Mouse (Mus musculus) forebrain, embryonic 13.5 days (tissue): Measurements from ENCODE around the gene Mmp14. TPM values are rescaled to one million over a fixed set of nuclear protein-coding genes. Genes with fewer than 3 reads are reported as not detected.
A peak's percentile ranks its signal among the peaks of the same experiment; 100 is the strongest.

ENCODE experiments used
- ATAC-seq: fragments of 200-750 bp; cut with Nextera tagmentation; 2 replicates; pipeline ENCODE4 v1.8.0; 2017
- H3K27ac ChIP-seq: fragments of 300-500 bp; sonication (generic); 2 replicates; pipeline ENCODE4 v1.5.1; 2015; ENCODE audit warnings: inconsistent platforms, mild to moderate bottlenecking, moderate library complexity
- H3K27me3 ChIP-seq: fragments of 300-500 bp; sonication (generic); 2 replicates; pipeline ENCODE4 v1.6.1; 2015; ENCODE audit warnings: mild to moderate bottlenecking, inconsistent platforms
- H3K36me3 ChIP-seq: fragments of 300-500 bp; sonication (generic); 2 replicates; pipeline ENCODE4 v1.6.1; 2015; ENCODE audit warnings: mild to moderate bottlenecking, inconsistent platforms; ENCODE audit not compliant: poor library complexity, severe bottlenecking
- H3K4me1 ChIP-seq: fragments of 300-500 bp; sonication (generic); 2 replicates; pipeline ENCODE4 v1.6.1; 2015; ENCODE audit warnings: inconsistent platforms
- H3K4me2 ChIP-seq: fragments of 300-500 bp; sonication (generic); 2 replicates; pipeline ENCODE4 v1.6.1; 2015; ENCODE audit warnings: inconsistent platforms, mild to moderate bottlenecking, moderate library complexity
- H3K4me3 ChIP-seq: fragments of 300-500 bp; sonication (generic); 2 replicates; pipeline ENCODE4 v1.5.1; 2015; ENCODE audit warnings: mild to moderate bottlenecking, inconsistent platforms
- H3K9ac ChIP-seq: fragments of 300-500 bp; sonication (generic); 2 replicates; pipeline ENCODE4 v1.6.1; 2015; ENCODE audit warnings: mild to moderate bottlenecking, inconsistent platforms
- H3K9me3 ChIP-seq: fragments of 300-500 bp; sonication (generic); replicated peaks from 2 replicates; pipeline ENCODE4 v1.6.1; 2016; ENCODE audit warnings: inconsistent platforms
- WGBS: fragments of 180-500 bp; shearing (Covaris S2); methylation state at CpG from one replicate; pipeline ENCODE4 v1.1.7; 2015; 5-methylcytosine and 5-hydroxymethylcytosine counted together
- polyA plus RNA-seq: library from polyadenylated mRNA; unstranded; fragments of >200 nt; fragmentation: Nextera tagmentation; extraction: Ambion mirVana; gene quantifications from 2 replicates; pipeline ENCODE4 v1.2.1, GENCODE M21; 2015

The Mmp14 gene
- polyA plus RNA-seq, 1 experiment from 2014 or later = 54.5 TPM

- Histone ChIP-seq H3K36me3 (peaks cover 39% of the 10 kb centered on the region), H3K9me3 (no peaks in the 10 kb centered on the region), H3K27ac (no peak overlapping the region), H3K4me3 (no peak overlapping the region), H3K9ac (no peak overlapping the region), H3K4me1 (no peaks in the 10 kb centered on the region), H3K4me2 (no peak overlapping the region), H3K27me3 (no peaks in the 10 kb centered on the region)
- 91% methylated on average over 3 of the region's 3 CpGs for WGBS
- no peak for ATAC-seq
These were observed 11.1 kb downstream of the Mmp14 start for GRCm38 (mm10) chr14:54442548-54442947.

GRCm38 (mm10) chr14:54443196-54443595 lies 11.8 kb downstream of the Mmp14 start:
- Histone ChIP-seq H3K9me3 (no peaks in the 10 kb centered on the region), H3K27me3 (no peaks in the 10 kb centered on the region), H3K4me1 (no peaks in the 10 kb centered on the region), H3K9ac (no peak overlapping the region), H3K36me3 (peaks cover 35% of the 10 kb centered on the region), H3K27ac (no peak overlapping the region), H3K4me3 (no peak overlapping the region), H3K4me2 (no peak overlapping the region)
- ATAC-seq = peak; percentile 42; the same call in 1 of the 2 replicates
- WGBS = 38% methylated on average over 3 of the region's 3 CpGs

GRCm38 (mm10) chr14:54443712-54444618 lies 12.6 kb downstream of the Mmp14 start:
- no peak for ATAC-seq
- Histone ChIP-seq H3K9ac (no peak overlapping the region), H3K4me3 (no peak overlapping the region), H3K27me3 (no peaks in the 10 kb centered on the region), H3K4me1 (no peaks in the 10 kb centered on the region), H3K4me2 (no peak overlapping the region), H3K9me3 (no peaks in the 10 kb centered on the region), H3K36me3 (peaks cover 28% of the 10 kb centered on the region), H3K27ac (no peak overlapping the region)
- 69% methylated on average over 15 of the region's 15 CpGs for WGBS

GRCm38 (mm10) chr14:54445476-54445875 lies 14.1 kb downstream of the Mmp14 start:
- ATAC-seq = no peak
- H3K4me3 ChIP-seq = no peak overlapping the region
- no peak overlapping the region for H3K9ac ChIP-seq
- no peaks in the 10 kb centered on the region for H3K4me1 ChIP-seq
- H3K36me3 ChIP-seq = peaks cover 13% of the 10 kb centered on the region
- H3K27me3 ChIP-seq = no peaks in the 10 kb centered on the region
- WGBS = 54% methylated on average over 3 of the region's 3 CpGs
- no peak overlapping the region for H3K27ac ChIP-seq
- no peak overlapping the region for H3K4me2 ChIP-seq
- H3K9me3 ChIP-seq = no peaks in the 10 kb centered on the region

DNA sequence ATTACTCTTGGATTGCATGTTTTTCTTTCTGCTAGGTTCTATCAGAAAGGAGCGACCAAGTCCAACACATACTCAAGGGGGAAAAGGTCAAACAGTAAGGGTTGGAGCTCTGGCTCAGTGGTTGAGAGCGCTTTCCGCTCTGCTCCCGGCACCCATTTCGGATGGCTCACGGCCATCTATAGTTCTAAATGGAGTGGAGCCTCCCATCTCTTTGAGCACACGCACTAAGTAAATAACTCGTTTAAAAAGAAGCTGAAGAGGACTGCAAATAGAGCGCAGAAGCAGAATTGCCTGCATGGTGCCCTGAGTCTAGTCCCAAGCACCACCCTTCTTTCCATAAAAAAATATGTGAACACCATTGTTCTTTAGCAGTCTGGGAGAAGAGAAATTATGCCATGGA lies 22.2 kb downstream of the Mmp14 start:
- no peak overlapping the region for H3K4me3 ChIP-seq
- no peaks in the 10 kb centered on the region for H3K4me1 ChIP-seq
- no peaks in the 10 kb centered on the region for H3K9me3 ChIP-seq
- H3K9ac ChIP-seq = no peak overlapping the region
- WGBS = 87% methylated on average over 9 of the region's 9 CpGs
- no peak overlapping the region for H3K27ac ChIP-seq
- no peak for ATAC-seq
- H3K36me3 ChIP-seq = no peaks in the 10 kb centered on the region
- H3K4me2 ChIP-seq = no peak overlapping the region
- no peaks in the 10 kb centered on the region for H3K27me3 ChIP-seq

DNA sequence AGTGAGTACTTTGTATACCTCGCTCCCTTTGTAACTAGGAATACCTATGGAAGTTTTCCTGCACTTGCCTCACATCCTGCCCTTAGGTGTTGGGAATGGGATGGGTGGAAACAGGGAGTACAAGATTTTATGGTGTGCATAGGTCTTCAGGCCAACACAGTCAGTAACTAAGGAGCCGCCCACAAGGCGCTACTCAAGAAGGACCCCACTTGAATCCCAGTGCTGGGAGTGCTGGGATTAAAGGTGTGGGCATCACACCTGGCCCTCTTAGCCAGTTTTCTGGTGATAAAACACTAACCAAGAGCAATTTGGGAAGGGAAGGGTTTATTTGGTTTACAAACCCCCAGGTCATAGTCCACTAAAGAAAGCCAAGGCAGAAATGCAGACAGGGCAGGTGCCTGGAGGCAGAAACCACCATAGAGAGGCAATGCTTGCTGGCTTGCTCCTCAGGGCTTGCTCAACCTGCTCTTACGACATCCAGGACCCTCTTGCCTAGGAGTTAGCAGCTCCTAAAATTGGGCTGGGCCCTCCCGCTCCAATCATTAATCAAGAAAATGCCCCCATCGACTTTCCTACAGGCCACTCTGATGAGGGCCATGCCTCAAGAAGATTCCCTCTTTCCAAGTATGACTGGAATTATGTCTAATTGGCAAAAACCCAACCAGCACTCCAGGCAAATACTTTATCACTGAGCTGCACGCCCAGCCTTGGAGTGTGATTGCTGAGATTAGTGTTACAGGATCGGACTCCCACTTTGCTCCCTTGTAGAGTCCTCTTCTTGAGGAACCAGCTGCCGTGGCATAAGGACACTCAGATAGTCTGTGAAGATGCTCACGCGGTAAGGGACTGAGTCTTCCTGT lies 23.5 kb downstream of the Mmp14 start:
- ATAC-seq = no peak
- Histone ChIP-seq H3K4me3 (no peak overlapping the region), H3K4me2 (no peak overlapping the region), H3K36me3 (no peaks in the 10 kb centered on the region), H3K9me3 (no peaks in the 10 kb centered on the region), H3K27me3 (no peaks in the 10 kb centered on the region), H3K9ac (no peak overlapping the region), H3K27ac (no peak overlapping the region), H3K4me1 (no peaks in the 10 kb centered on the region)
- 88% methylated on average over 11 of the region's 11 CpGs for WGBS

DNA sequence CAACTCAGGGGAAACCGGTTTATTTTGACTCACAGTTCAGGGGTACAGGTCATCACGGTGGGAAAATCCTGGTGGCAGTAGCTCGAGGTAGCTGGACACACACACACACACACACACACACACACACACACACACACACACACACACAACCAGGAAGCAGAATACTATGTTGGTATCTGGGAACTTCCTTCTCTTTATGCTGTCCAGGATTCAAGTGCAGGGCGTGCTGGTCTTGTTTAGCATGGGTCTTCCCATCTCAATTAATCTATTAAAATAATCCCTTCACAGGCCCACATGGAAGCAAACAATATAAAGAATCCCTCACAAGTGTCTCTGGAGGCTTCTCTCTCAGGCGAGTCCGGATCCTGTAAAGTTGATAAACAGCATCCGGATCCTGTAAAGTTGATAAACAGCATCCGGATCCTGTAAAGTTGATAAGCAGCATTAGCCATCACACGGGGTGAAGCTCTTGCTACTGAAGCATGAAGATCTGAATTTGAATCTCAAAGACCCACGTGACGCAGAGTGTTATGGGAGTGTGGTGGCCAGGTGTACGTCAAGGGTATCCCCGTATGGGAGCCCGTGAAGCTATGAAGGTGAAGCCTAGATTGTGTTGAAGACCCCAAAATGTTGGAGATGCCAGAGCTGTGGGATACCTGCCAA lies 26.6 kb downstream of the Mmp14 start:
- ATAC-seq = no peak
- Histone ChIP-seq H3K27ac (no peak overlapping the region), H3K4me3 (no peak overlapping the region), H3K4me1 (no peaks in the 10 kb centered on the region), H3K27me3 (no peaks in the 10 kb centered on the region), H3K9ac (no peak overlapping the region), H3K4me2 (no peak overlapping the region), H3K36me3 (no peaks in the 10 kb centered on the region), H3K9me3 (no peaks in the 10 kb centered on the region)
- 88% methylated on average over 14 of the region's 14 CpGs for WGBS

GRCm38 (mm10) chr14:54462146-54462545 lies 30.7 kb downstream of the Mmp14 start:
- Histone ChIP-seq H3K27me3 (no peaks in the 10 kb centered on the region), H3K36me3 (no peaks in the 10 kb centered on the region), H3K9me3 (no peaks in the 10 kb centered on the region), H3K4me2 (no peak overlapping the region), H3K9ac (no peak overlapping the region), H3K4me1 (peaks cover 12% of the 10 kb centered on the region), H3K27ac (no peak overlapping the region), H3K4me3 (no peak overlapping the region)
- ATAC-seq = no peak
- WGBS = 82% methylated on average over 4 of the region's 4 CpGs

DNA sequence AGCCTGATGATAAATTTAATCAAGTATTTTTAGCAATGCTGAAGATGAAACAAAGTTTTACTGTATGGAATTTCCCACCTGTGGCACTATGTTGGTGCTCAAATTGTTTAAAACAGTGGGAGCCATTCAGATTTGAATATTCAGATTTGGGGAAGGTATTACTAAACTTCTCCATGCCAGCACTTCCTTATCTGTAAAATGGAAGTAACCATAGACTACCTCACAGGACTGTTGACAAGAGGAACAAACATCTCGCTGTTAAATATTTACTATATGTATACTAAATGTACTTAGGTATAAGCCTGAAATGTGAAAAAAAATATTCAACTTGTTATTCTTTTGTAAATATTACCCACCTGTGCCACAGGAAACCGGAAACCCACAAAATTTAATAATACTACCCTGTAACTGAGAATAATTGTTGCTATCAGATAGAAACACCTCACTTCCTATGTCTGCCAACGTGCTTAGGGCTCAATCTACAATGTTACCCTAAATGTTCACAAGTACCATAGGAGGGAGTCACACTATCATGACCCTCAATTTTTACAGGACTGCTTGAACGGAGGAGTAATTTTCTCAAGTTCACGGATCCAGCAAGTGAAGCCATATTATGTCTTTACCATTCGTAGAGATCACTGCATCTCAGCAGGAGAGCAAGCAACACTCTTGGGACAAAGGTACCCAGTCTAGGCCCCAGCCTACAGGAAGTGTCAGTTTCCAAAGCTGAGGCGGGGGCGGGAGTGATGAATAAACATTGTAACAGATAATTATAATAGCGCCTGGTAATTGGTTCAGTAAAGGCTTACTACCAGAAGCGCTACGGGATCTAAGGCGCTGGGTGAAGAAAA lies 31.9 kb downstream of the Mmp14 start:
- H3K4me2 ChIP-seq = peak overlapping the region; percentile 87
- peaks cover 9% of the 10 kb centered on the region for H3K36me3 ChIP-seq
- H3K9me3 ChIP-seq = no peaks in the 10 kb centered on the region
- H3K27ac ChIP-seq = peak overlapping the region; percentile 54
- peak; percentile 73 for ATAC-seq
- peak overlapping the region; percentile 82 for H3K9ac ChIP-seq
- H3K4me1 ChIP-seq = peaks cover 12% of the 10 kb centered on the region
- peak overlapping the region; percentile 70 for H3K4me3 ChIP-seq
- no peaks in the 10 kb centered on the region for H3K27me3 ChIP-seq
- WGBS = 16% methylated on average over 12 of the region's 12 CpGs

- ATAC-seq = peak; percentile 93
- Histone ChIP-seq H3K9ac (peak within 1 kb of the TSS; percentile 82), H3K27me3 (no peaks in the 10 kb centered on the region), H3K9me3 (no peaks in the 10 kb centered on the region), H3K27ac (peak within 1 kb of the TSS; percentile 54), H3K36me3 (peaks cover 15% of the 10 kb centered on the region), H3K4me1 (peaks cover 12% of the 10 kb centered on the region), H3K4me2 (peak within 1 kb of the TSS; percentile 87), H3K4me3 (peak within 1 kb of the TSS; percentile 70)
- 0% methylated on average over 33 of the region's 35 CpGs for WGBS
These were observed 32.5 kb downstream of the Mmp14 start, which contains the start of gene Lrp10 for GRCm38 (mm10) chr14:54463959-54464292. TSS of gene Lrp10 (plus strand) at chr14:54464137.

DNA sequence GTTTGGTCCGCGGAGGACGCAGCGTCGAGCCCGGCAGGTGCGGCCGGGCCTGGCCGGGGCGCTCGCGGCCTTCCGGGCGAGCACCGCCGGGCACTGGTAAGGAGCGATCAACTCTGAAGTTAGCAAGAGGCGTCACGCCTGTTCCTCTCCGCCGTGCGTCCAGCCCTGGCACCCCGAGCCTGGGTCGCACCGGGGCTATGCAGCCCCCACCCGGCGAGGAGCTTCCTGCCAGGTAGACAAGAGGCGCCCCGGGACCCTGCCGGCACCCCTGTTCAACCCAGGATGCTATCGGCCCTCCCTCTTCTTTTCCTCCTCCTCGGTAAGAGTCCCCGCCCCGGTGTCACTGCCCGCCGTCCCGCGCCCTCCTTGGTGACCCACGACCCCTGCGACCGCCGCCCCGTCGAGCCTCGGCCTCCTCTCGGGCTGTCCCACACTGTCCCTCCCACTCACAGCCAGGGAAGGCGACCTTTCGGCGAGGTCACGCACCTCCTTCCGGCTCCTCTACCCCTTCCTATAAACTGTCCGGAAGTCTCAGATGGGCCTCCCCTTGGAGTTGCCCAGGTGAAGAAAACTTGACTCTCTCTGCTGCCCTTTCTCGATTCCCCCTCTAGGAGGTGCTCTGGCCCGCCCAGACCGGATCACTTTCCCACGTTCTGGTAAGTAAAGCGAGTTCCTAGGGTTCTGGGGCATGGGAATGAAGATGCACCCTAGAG lies 33.0 kb downstream of the Mmp14 start:
- ATAC-seq = peak; percentile 77
- WGBS = under 1% methylated on average over 48 of the region's 57 CpGs

More for the DNA sequence above, 33.0 kb downstream of the Mmp14 start:
- peaks cover 12% of the 10 kb centered on the region for H3K4me1 ChIP-seq
- no peaks in the 10 kb centered on the region for H3K9me3 ChIP-seq
- H3K27me3 ChIP-seq = no peaks in the 10 kb centered on the region
- H3K9ac ChIP-seq = peak overlapping the region; percentile 82
- H3K4me3 ChIP-seq = peak overlapping the region; percentile 70
- peak overlapping the region; percentile 54; the same call in 1 of the 2 replicates for H3K27ac ChIP-seq
- H3K4me2 ChIP-seq = peak overlapping the region; percentile 87
- peaks cover 20% of the 10 kb centered on the region for H3K36me3 ChIP-seq
